Mouse (Mus musculus) lung, postnatal 0 days (tissue): ENCODE results near the gene Egfem1. TPM values are rescaled to one million over a fixed set of nuclear protein-coding genes. Genes with fewer than 3 reads are reported as not detected.

ENCODE experiments used
- ATAC-seq: fragments of 200-750 bp; cut with Nextera tagmentation; 2 replicates; pipeline ENCODE4 v1.8.0; 2017; ENCODE audit warnings: moderate library complexity
- DNase-seq: peaks from one replicate; pipeline ENCODE4 v3.0.0-alpha.2; 2016; ENCODE audit warnings: low spot score
- H3K27ac ChIP-seq: fragments of 300-500 bp; sonication (generic); 2 replicates; pipeline ENCODE4 v1.5.1; 2014; ENCODE audit warnings: antibody characterized with exemption, mild to moderate bottlenecking, low read length, mixed read lengths
- H3K27me3 ChIP-seq: fragments of 300-500 bp; sonication (generic); replicated peaks from 2 replicates; pipeline ENCODE4 v1.6.1; 2014; ENCODE audit warnings: low read length, mixed read lengths; ENCODE audit not compliant: insufficient read depth
- H3K36me3 ChIP-seq: fragments of 300-500 bp; sonication (generic); 2 replicates; pipeline ENCODE4 v1.6.1; 2014; ENCODE audit warnings: low read length, mixed read lengths; ENCODE audit not compliant: insufficient read depth
- H3K4me1 ChIP-seq: fragments of 300-500 bp; sonication (generic); 2 replicates; pipeline ENCODE4 v1.6.1; 2014; ENCODE audit warnings: antibody characterized with exemption, low read depth, low read length, mixed read lengths; ENCODE audit not compliant: insufficient read depth
- H3K4me2 ChIP-seq: fragments of 300-500 bp; sonication (generic); replicated peaks from 2 replicates; pipeline ENCODE4 v1.6.1; 2014; ENCODE audit warnings: low read depth, mild to moderate bottlenecking, low read length, moderate library complexity, mixed read lengths
- H3K4me3 ChIP-seq: fragments of 300-500 bp; sonication (generic); 2 replicates; pipeline ENCODE4 v1.5.1; 2014; ENCODE audit warnings: low read depth, low read length
- H3K9ac ChIP-seq: fragments of 300-500 bp; sonication (generic); replicated peaks from 2 replicates; pipeline ENCODE4 v1.6.1; 2014; ENCODE audit warnings: low read depth, mild to moderate bottlenecking
- H3K9me3 ChIP-seq: fragments of 300-500 bp; sonication (generic); 2 replicates; pipeline ENCODE4 v1.6.1; 2016; ENCODE audit warnings: low read length, mixed read lengths
- CTCF ChIP-seq: IDR thresholded peaks from 2 replicates; pipeline ENCODE4 v1.5.1; 2016; ENCODE audit warnings: antibody characterized with exemption, mild to moderate bottlenecking
- EP300 ChIP-seq: IDR thresholded peaks from 2 replicates; pipeline ENCODE4 v1.6.1; 2016; ENCODE audit warnings: antibody characterized with exemption, mild to moderate bottlenecking, control low read depth
- WGBS: fragments of 180-500 bp; shearing (Covaris S2); extraction: QIAGEN DNeasy Blood & Tissue Kit; methylation state at CpG from one replicate; pipeline ENCODE4 v1.1.7; 2014; 5-methylcytosine and 5-hydroxymethylcytosine counted together
- polyA plus RNA-seq: library from polyadenylated mRNA; unstranded; fragments of >200 nt; fragmentation: Nextera tagmentation; extraction: Ambion mirVana; gene quantifications from 2 replicates; pipeline ENCODE4 v1.2.1, GENCODE M21; 2015

Gene Egfem1
- polyA plus RNA-seq, 1 experiment from 2014 or later, result 19.7 TPM

GRCm38 (mm10) chr3:29235477-29235876, 153.7 kb downstream of the Egfem1 start:
- no peak overlapping the region for H3K4me2 ChIP-seq
- DNase-seq, result no peak
- H3K9ac ChIP-seq, result no peak overlapping the region
- TF ChIP-seq EP300 (no peak), CTCF (no peak)
- H3K4me3 ChIP-seq, result no peak overlapping the region
- no peaks in the 10 kb centered on the region for H3K4me1 ChIP-seq
- H3K27ac ChIP-seq, result no peak overlapping the region
- 52% methylated on average over 4 of the region's 4 CpGs for WGBS
- no peaks in the 10 kb centered on the region for H3K36me3 ChIP-seq
- no peaks in the 10 kb centered on the region for H3K27me3 ChIP-seq
- H3K9me3 ChIP-seq, result no peaks in the 10 kb centered on the region
- no peak for ATAC-seq

- TF ChIP-seq CTCF (no peak), EP300 (no peak)
- no peaks in the 10 kb centered on the region for H3K9me3 ChIP-seq
- no peaks in the 10 kb centered on the region for H3K36me3 ChIP-seq
- H3K9ac ChIP-seq, result no peak overlapping the region
- H3K27me3 ChIP-seq, result no peaks in the 10 kb centered on the region
- H3K4me2 ChIP-seq, result no peak overlapping the region
- H3K4me3 ChIP-seq, result no peak overlapping the region
- H3K27ac ChIP-seq, result no peak overlapping the region
- H3K4me1 ChIP-seq, result no peaks in the 10 kb centered on the region
- DNase-seq, result no peak
- no peak for ATAC-seq
- 71% methylated on average over 5 of the region's 5 CpGs for WGBS
Observed at GRCm38 (mm10) chr3:29236517-29236916, 154.7 kb downstream of the Egfem1 start.

- no peak overlapping the region for H3K4me3 ChIP-seq
- 9% methylated on average over 3 of the region's 3 CpGs for whole genome bisulfite sequencing
- peak; percentile 73 for ATAC-seq
- no peaks in the 10 kb centered on the region for H3K27me3 ChIP-seq
- no peaks in the 10 kb centered on the region for H3K4me1 ChIP-seq
- no peak overlapping the region for H3K4me2 ChIP-seq
- H3K36me3 ChIP-seq, result no peaks in the 10 kb centered on the region
- no peak overlapping the region for H3K9ac ChIP-seq
- no peak overlapping the region for H3K27ac ChIP-seq
- H3K9me3 ChIP-seq, result no peaks in the 10 kb centered on the region
- TF ChIP-seq CTCF (no peak), EP300 (peak; percentile 76)
- DNase-seq, result peak; percentile 55
Observed at GRCm38 (mm10) chr3:29243600-29243999, 161.8 kb downstream of the Egfem1 start.

- no peak overlapping the region for H3K9ac ChIP-seq
- no peak overlapping the region for H3K4me3 ChIP-seq
- no peak for TF ChIP-seq CTCF
- no peak for TF ChIP-seq EP300
- WGBS, result 83% methylated on average over 4 of the region's 4 CpGs
- H3K36me3 ChIP-seq, result no peaks in the 10 kb centered on the region
- DNase-seq, result no peak
- H3K4me2 ChIP-seq, result no peak overlapping the region
- H3K9me3 ChIP-seq, result no peaks in the 10 kb centered on the region
- no peak for ATAC-seq
- H3K27me3 ChIP-seq, result no peaks in the 10 kb centered on the region
- H3K27ac ChIP-seq, result no peak overlapping the region
- H3K4me1 ChIP-seq, result no peaks in the 10 kb centered on the region
Observed at GRCm38 (mm10) chr3:29291633-29292032, 209.8 kb downstream of the Egfem1 start.

- H3K4me3 ChIP-seq, result no peak overlapping the region
- H3K4me1 ChIP-seq, result no peaks in the 10 kb centered on the region
- H3K9me3 ChIP-seq, result no peaks in the 10 kb centered on the region
- DNase-seq (no peak), ATAC-seq (no peak)
- no peaks in the 10 kb centered on the region for H3K36me3 ChIP-seq
- no peak overlapping the region for H3K27ac ChIP-seq
- WGBS, result 81% methylated on average over 3 of the region's 3 CpGs
- TF ChIP-seq CTCF, result no peak
- no peak for TF ChIP-seq EP300
- no peak overlapping the region for H3K4me2 ChIP-seq
- no peak overlapping the region for H3K9ac ChIP-seq
- H3K27me3 ChIP-seq, result no peaks in the 10 kb centered on the region
Observed at GRCm38 (mm10) chr3:29292251-29292650, 210.4 kb downstream of the Egfem1 start.

GRCm38 (mm10) chr3:29293230-29293629, 211.4 kb downstream of the Egfem1 start:
- Histone ChIP-seq H3K27me3 (no peaks in the 10 kb centered on the region), H3K27ac (no peak overlapping the region), H3K36me3 (no peaks in the 10 kb centered on the region), H3K9ac (no peak overlapping the region), H3K4me2 (no peak overlapping the region), H3K4me1 (no peaks in the 10 kb centered on the region), H3K4me3 (no peak overlapping the region), H3K9me3 (no peaks in the 10 kb centered on the region)
- TF ChIP-seq CTCF (no peak), EP300 (no peak)
- 73% methylated on average over 4 of the region's 4 CpGs for WGBS
- no peak for ATAC-seq
- DNase-seq, result no peak

- no peaks in the 10 kb centered on the region for H3K27me3 ChIP-seq
- WGBS, result 39% methylated on average over 3 of the region's 3 CpGs
- ATAC-seq, result no peak
- no peak for DNase-seq
- H3K4me1 ChIP-seq, result no peaks in the 10 kb centered on the region
- no peaks in the 10 kb centered on the region for H3K9me3 ChIP-seq
- no peak overlapping the region for H3K9ac ChIP-seq
- no peaks in the 10 kb centered on the region for H3K36me3 ChIP-seq
- TF ChIP-seq EP300, result no peak
- no peak for TF ChIP-seq CTCF
- no peak overlapping the region for H3K4me3 ChIP-seq
- no peak overlapping the region for H3K27ac ChIP-seq
- H3K4me2 ChIP-seq, result no peak overlapping the region
Observed at GRCm38 (mm10) chr3:29342223-29342791, 260.5 kb downstream of the Egfem1 start.
